ENCODE assay signal across 8 mouse cellular contexts in the genomic region with DNA sequence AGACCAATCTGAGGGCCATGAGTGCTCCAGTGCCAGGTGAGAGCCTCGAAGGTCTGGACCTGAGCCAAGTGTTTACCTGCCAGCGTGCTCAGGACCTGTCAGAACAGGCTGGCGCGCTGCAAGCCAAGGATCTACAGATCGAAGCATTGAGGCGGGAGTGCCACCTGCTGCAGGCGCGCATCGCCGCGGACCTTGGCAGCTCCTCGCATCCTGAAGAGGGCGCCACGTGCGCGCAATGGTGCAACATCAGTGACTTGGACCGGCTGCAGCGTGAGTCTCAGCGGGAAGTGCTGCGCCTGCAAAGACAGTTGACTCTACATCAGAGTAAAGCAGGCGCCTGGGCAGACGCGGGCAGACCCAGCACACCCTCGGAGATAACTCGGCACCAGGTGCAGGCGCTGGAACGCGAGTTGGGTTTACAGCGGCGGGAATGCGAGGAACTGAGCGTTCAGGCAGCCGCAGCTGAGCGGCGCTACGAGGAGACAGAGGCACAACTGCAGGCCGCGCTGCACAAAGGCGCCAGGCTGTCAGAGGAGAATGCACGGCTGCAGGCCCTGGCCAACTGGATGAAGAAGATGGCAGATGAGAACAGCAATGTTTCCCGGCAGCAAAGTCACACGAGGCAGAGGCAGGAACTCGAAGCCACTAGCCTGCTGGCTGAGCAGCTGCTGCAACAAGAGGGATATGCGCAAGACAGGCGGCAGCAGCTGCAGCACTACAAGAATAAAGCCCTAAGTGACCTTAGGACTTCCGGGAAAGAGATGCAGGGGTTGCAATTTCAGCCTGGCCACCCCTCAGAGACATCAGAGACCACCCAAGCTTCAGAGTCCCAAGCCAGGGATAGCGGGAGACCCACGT. TPM values are rescaled to one million over a fixed set of nuclear protein-coding genes. Genes with fewer than 3 reads are reported as not detected.
A peak's percentile ranks its signal among the peaks of the same experiment; 100 is the strongest.
DNase-seq lines count a peak whose midpoint lies in the region; ATAC-seq and TF ChIP-seq lines count a peak whose summit lies in the region.

No protein-coding gene starts in this region.

- peak overlapping the region; percentile 74 for H3K9ac ChIP-seq in forebrain, embryonic 13.5 days
- H3K9ac ChIP-seq in liver, embryonic 16.5 days (ENCODE audit: low read depth, low read length): peak overlapping the region; percentile 41
- peak overlapping the region; percentile 65 for H3K9ac ChIP-seq in neural tube, embryonic 12.5 days
- peak overlapping the region; percentile 47; the same call in 1 of the 2 replicates for H3K9ac ChIP-seq in stomach, postnatal 0 days (ENCODE audit: low read length)

- peak; percentile 95 for DNase-seq in CD4-positive, CD25-positive, alpha-beta regulatory T cell, adult 2 months (ENCODE audit: low read depth, low spot score)
- DNase-seq in heart, postnatal 10 days: peak; percentile 93 to 94
- peak; percentile 86 for DNase-seq in large intestine, adult 2 months (ENCODE audit: low read depth, low spot score)
- DNase-seq in stomach, postnatal 0 days (ENCODE audit: low spot score): peak; percentile 94

- peak overlapping the region; percentile 25; the same call in 1 of the 2 replicates for H3K27ac ChIP-seq in forebrain, embryonic 13.5 days
- H3K27ac ChIP-seq in liver, embryonic 16.5 days (ENCODE audit: low read length): no peak overlapping the region
- H3K27ac ChIP-seq in neural tube, embryonic 12.5 days: no peak overlapping the region
- no peak overlapping the region for H3K27ac ChIP-seq in stomach, postnatal 0 days (replicated peaks)

- peak; percentile 62; the same call in 1 of the 2 replicates for ATAC-seq in cerebellum, adult (ENCODE audit: insufficient number of reproducible peaks, low FRiP score, low TSS enrichment)
- peak; percentile 79 for ATAC-seq in forebrain, embryonic 13.5 days
- peak; percentile 81 for ATAC-seq in liver, embryonic 16.5 days (ENCODE audit: low read depth)
- peak; percentile 72 for ATAC-seq in neural tube, embryonic 12.5 days (ENCODE audit: low FRiP score, low read depth)
- ATAC-seq in stomach, postnatal 0 days (ENCODE audit: low FRiP score, low TSS enrichment): peak; percentile 89

- WGBS in forebrain, embryonic 13.5 days: 8% methylated on average over 48 of the region's 48 CpGs
- WGBS in large intestine, adult 2 months: 9% methylated on average over 48 of the region's 48 CpGs
- WGBS in liver, embryonic 16.5 days (ENCODE audit: insufficient replicate concordance): 9% methylated on average over 48 of the region's 48 CpGs
- 9% methylated on average over 48 of the region's 48 CpGs for WGBS in neural tube, embryonic 12.5 days
- 9% methylated on average over 48 of the region's 48 CpGs for WGBS in stomach, postnatal 0 days

- intact Hi-C loops in heart, postnatal 10 days (cut with DNase I): loop anchor here (1.0 kb wide), 2 partner anchors 61 to 66 kb away; partner anchors contain the start of gene Tmem191c

- no peak for TF ChIP-seq EP300 in stomach, postnatal 0 days (optimal IDR thresholded peaks at IDR 0.05)

- TF ChIP-seq CTCF in stomach, postnatal 0 days (IDR thresholded peaks at IDR 0.05; ENCODE audit: low read depth): peak; percentile 96

- peak overlapping the region; percentile 96 for H3K4me2 ChIP-seq in forebrain, embryonic 13.5 days
- H3K4me2 ChIP-seq in liver, embryonic 16.5 days (ENCODE audit: low read depth, low read length): peak overlapping the region; percentile 99
- peak overlapping the region; percentile 81 for H3K4me2 ChIP-seq in neural tube, embryonic 12.5 days (replicated peaks)
- H3K4me2 ChIP-seq in stomach, postnatal 0 days (replicated peaks; ENCODE audit: low read depth): peak overlapping the region; percentile 100

- H3K4me3 ChIP-seq in forebrain, embryonic 13.5 days: peak overlapping the region; percentile 59
- H3K4me3 ChIP-seq in liver, embryonic 16.5 days (ENCODE audit: low read depth, low read length): peak overlapping the region; percentile 71
- H3K4me3 ChIP-seq in neural tube, embryonic 12.5 days: peak overlapping the region; percentile 54
- peak overlapping the region; percentile 57 for H3K4me3 ChIP-seq in stomach, postnatal 0 days (ENCODE audit: low read depth, low read length)

- H3K9me3 ChIP-seq in forebrain, embryonic 13.5 days (replicated peaks): no peaks in the 10 kb centered on the region
- no peaks in the 10 kb centered on the region for H3K9me3 ChIP-seq in liver, embryonic 16.5 days (replicated peaks; ENCODE audit: control insufficient read depth, low read length)
- H3K9me3 ChIP-seq in neural tube, embryonic 12.5 days: no peaks in the 10 kb centered on the region
- no peaks in the 10 kb centered on the region for H3K9me3 ChIP-seq in stomach, postnatal 0 days (ENCODE audit: control insufficient read depth, low read length)

- peaks cover 11% of the 10 kb centered on the region for H3K27me3 ChIP-seq in forebrain, embryonic 13.5 days
- peaks cover 34% of the 10 kb centered on the region for H3K27me3 ChIP-seq in liver, embryonic 16.5 days (ENCODE audit: control insufficient read depth, insufficient read depth, low read depth, low read length)
- peaks cover 7% of the 10 kb centered on the region; the same call in 1 of the 2 replicates for H3K27me3 ChIP-seq in neural tube, embryonic 12.5 days (replicated peaks)
- no peaks in the 10 kb centered on the region for H3K27me3 ChIP-seq in stomach, postnatal 0 days (ENCODE audit: control insufficient read depth, insufficient read depth, low read length)

- H3K36me3 ChIP-seq in forebrain, embryonic 13.5 days (ENCODE audit: poor library complexity, severe bottlenecking): no peaks in the 10 kb centered on the region
- H3K36me3 ChIP-seq in liver, embryonic 16.5 days (ENCODE audit: control insufficient read depth, insufficient read depth): no peaks in the 10 kb centered on the region
- H3K36me3 ChIP-seq in neural tube, embryonic 12.5 days: no peaks in the 10 kb centered on the region; the same call in 1 of the 2 replicates
- H3K36me3 ChIP-seq in stomach, postnatal 0 days (ENCODE audit: control insufficient read depth, insufficient read depth, low read length): no peaks in the 10 kb centered on the region

- peaks cover 23% of the 10 kb centered on the region for H3K4me1 ChIP-seq in forebrain, embryonic 13.5 days
- peaks cover 22% of the 10 kb centered on the region for H3K4me1 ChIP-seq in liver, embryonic 16.5 days (ENCODE audit: control insufficient read depth, low read depth, low read length)
- H3K4me1 ChIP-seq in neural tube, embryonic 12.5 days: peaks cover 17% of the 10 kb centered on the region
- H3K4me1 ChIP-seq in stomach, postnatal 0 days (replicated peaks; ENCODE audit: control insufficient read depth, insufficient read depth): peaks cover 5% of the 10 kb centered on the region; the same call in 1 of the 2 replicates

RNA-seq across cellular contexts. Expression of gene Rimbp3, which starts 1.8 kb away (rescaled TPM):
- polyA plus RNA-seq in forebrain, embryonic 13.5 days (2015; fragmentation: Nextera tagmentation; extraction: Ambion mirVana): 1.4 and 1.9 TPM in 2 replicates
- total RNA-seq in heart, postnatal 10 days (2021): under 1 TPM; 0.19 to 0.27 TPM
- 0.05 and 0.15 TPM in 2 replicates for polyA plus RNA-seq in large intestine, adult 2 months (2012; rRNA removed)
- polyA plus RNA-seq in liver, embryonic 16.5 days (2015; fragmentation: Nextera tagmentation; extraction: Ambion mirVana): 0.04 and 0.05 TPM in 2 replicates
- 1.8 and 2.1 TPM in 2 replicates for polyA plus RNA-seq in neural tube, embryonic 12.5 days (2016; fragmentation: Nextera tagmentation; extraction: Ambion mirVana)
- 0.18 TPM in 2 replicates for polyA plus RNA-seq in stomach, postnatal 0 days (2015; fragmentation: Nextera tagmentation; extraction: Ambion mirVana)

RNA-seq across cellular contexts. Expression of gene Ube2l3, which starts 7.8 kb away (rescaled TPM):
- 359 and 360 TPM in 2 replicates for polyA plus RNA-seq in forebrain, embryonic 13.5 days (2015; fragmentation: Nextera tagmentation; extraction: Ambion mirVana)
- 100 to 1,000 TPM; 133 to 137 TPM for total RNA-seq in heart, postnatal 10 days (2021)
- polyA plus RNA-seq in large intestine, adult 2 months (2012; rRNA removed): 60.7 and 63.3 TPM in 2 replicates
- polyA plus RNA-seq in liver, embryonic 16.5 days (2015; fragmentation: Nextera tagmentation; extraction: Ambion mirVana): 164 and 179 TPM in 2 replicates
- 342 and 364 TPM in 2 replicates for polyA plus RNA-seq in neural tube, embryonic 12.5 days (2016; fragmentation: Nextera tagmentation; extraction: Ambion mirVana)
- polyA plus RNA-seq in stomach, postnatal 0 days (2015; fragmentation: Nextera tagmentation; extraction: Ambion mirVana): 276 and 278 TPM in 2 replicates

RNA-seq across cellular contexts. Expression of gene Hic2, which starts 23.2 kb away (rescaled TPM):
- 7.2 and 9.0 TPM in 2 replicates for polyA plus RNA-seq in forebrain, embryonic 13.5 days (2015; fragmentation: Nextera tagmentation; extraction: Ambion mirVana)
- 1 to 10 TPM; 3.7 to 4.1 TPM for total RNA-seq in heart, postnatal 10 days (2021)
- 1.5 and 2.4 TPM in 2 replicates for polyA plus RNA-seq in large intestine, adult 2 months (2012; rRNA removed)
- polyA plus RNA-seq in liver, embryonic 16.5 days (2015; fragmentation: Nextera tagmentation; extraction: Ambion mirVana): 3.0 and 3.4 TPM in 2 replicates
- polyA plus RNA-seq in neural tube, embryonic 12.5 days (2016; fragmentation: Nextera tagmentation; extraction: Ambion mirVana): 11.7 and 12.4 TPM in 2 replicates
- 2.1 and 2.4 TPM in 2 replicates for polyA plus RNA-seq in stomach, postnatal 0 days (2015; fragmentation: Nextera tagmentation; extraction: Ambion mirVana)
